Mouse (Mus musculus): ENCODE results near the gene Terb1. TPM values are rescaled to one million over a fixed set of nuclear protein-coding genes. Genes with fewer than 3 reads are reported as not detected.
A peak's percentile ranks its signal among the peaks of the same experiment; 100 is the strongest.

Terb1 gene
- total RNA-seq, 2 experiments from 2014 or later: not detected

DNA sequence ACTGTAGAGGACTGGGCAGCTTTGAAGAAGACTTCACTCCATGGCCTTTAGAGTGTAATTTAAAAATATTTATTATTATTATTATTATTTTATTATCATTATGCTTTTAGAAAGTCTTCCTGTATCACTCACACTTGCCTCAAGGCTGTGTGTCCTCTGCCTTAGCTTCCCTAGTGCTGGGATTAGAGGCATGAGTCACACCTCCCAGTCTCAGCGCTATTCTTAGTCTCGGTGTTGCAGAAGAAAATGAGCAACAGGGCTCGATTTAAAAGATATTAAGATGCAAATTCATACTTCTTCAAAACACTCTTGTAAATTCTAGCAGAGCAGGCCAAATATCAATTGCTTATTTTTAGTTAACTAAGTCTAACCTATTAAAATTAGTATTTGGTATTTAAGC is 60.9 kb downstream of the Terb1 start:
- DNase-seq: no peak

DNA sequence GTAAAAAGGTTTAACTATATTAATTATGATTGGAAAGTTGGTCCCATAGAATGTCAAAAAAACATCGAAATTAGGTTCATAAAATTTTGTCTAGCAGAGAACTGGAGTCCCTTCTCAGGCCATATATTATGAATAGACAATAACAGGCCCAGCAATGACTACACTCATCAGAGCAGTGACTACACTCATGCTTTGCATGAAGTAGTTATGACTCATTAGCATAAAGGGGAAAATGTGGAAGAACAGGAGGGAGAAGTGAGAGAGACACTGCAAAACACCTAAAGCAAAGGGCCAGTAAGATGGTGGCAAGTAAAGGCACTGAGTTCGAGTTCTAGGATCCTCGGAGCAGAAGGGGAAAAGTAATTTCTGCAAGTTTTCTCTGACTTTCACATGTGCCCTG is 63.7 kb downstream of the Terb1 start:
- no peak for DNase-seq

DNA sequence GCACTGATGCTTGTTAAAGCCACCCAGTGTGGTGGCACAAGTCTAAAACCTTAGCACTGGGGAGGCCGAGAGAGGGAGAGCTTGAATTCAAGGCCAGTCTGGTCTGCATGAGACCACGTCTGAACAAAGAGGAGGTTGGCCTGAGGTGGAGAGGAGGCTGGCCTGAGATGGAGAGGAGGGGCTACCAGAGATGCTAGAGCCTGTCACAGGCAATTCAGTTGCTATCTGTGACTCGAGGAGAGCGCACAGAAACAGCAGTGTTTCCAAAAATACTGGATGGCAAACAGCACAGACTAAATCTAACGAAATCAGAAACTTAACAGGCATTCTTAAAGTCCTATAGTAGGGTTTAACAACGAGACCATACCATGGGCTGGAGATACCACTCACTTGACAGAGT is 64.5 kb downstream of the Terb1 start:
- no peak for DNase-seq

DNA sequence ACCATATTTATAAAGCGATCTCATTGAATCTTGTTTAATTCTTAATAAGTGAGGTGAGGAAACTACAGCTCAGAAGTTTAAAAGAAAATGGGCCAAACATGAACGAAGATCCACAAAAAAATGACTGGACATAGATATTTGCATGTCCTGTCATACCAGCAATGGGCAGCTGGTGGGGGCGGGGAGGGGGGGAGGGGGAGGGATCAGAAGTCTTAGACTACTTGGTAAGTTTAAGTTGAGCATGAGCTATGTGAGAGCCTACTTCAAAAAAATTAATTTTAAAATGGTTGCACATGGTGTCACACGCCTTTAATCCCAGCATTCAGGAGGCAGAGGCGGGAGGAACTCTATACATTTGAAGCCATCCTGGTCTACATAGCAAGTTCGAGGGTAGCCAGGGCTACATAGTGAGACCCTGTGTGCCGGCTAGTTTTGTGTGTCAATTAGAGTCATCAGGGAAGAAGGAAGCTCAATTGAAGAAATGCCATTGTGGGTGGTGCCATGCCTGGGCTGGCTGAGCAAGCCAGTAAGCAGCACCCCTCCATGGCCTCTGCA is 66.5 kb downstream of the Terb1 start:
- DNase-seq: no peak

DNA sequence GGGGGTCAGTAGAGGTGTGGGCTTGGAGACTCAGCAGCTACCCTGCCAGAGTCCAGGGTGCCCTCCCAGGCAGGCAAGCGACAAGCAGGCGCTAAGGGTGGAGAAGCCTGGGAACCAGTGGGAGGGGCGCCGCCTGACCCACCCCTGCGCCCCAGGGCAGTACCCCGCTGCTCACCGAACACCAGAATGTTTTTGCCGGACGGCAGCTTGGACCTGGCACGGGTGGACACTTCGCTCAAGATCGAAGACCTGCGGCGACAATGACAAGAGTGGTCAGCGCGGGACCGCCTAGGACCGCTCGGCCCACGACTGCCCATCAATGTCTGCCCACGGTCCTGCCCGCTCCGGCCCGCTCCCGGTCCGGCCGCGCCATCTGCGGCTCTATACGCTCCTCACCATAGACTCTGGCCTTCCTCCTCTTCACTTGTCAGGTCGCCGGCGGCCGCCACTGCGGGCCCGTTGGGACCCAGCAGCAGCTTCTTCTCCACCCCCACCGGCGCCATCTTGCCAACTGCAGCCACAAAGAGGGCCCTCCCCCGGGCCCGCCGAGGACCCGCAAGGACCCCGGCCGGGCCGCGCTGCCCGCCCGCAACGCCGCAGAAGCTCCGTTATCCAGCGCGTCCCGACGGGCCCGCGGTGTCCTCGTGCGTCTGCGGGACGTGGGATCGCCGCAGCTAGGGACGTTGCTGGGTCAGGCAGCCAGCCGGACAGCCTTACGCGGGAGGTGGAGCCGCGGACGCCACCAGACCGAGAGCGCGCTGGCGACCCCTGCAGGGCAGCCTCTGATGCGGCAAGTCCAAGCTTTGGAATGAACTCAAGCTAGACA is 67.2 kb downstream of the Terb1 start, which contains the start of gene Dync1li2:
Dync1li2 (minus strand) TSS at position 749 of the 826 bp plus-strand sequence.
- DNase-seq: peak; percentile 96

DNA sequence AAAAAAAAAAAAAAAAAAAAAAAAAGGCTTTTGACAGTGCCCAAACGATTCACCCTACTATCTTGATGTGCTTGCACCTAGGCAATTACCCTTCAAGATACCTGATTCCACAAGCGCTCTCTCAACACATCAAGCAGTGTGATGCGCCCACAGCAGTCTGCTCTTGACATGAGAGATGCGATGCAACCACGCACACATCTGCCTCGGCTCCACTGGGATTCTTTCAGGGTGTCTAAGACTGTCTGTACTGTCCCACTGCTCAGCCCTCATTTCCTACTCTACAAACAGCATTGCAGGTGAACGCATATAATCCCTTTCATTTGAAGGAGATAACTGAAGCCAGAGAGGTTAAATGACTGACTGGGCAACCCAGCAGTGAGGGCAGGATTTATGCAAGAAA is 68.1 kb downstream of the Terb1 start:
- DNase-seq: no peak

DNA sequence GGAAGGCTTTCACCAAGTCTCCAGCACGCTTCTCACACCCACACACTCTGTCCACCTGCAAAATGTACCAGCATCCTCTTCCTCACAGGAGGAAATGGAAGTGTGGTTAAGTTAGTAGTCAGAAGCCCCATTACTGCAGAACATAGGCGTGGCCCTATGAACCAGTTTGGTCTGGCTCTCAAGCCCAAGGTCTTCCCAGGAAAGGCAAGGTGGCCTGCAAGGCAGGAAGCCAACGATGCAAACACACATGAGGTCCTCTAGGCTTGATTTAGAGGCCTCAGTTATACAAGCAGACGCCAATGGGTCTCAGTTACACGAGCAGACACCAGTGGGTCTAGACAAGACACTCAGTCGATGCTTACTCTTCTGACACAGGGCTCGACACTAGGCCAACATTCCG is 70.2 kb downstream of the Terb1 start:
- DNase-seq: no peak

DNA sequence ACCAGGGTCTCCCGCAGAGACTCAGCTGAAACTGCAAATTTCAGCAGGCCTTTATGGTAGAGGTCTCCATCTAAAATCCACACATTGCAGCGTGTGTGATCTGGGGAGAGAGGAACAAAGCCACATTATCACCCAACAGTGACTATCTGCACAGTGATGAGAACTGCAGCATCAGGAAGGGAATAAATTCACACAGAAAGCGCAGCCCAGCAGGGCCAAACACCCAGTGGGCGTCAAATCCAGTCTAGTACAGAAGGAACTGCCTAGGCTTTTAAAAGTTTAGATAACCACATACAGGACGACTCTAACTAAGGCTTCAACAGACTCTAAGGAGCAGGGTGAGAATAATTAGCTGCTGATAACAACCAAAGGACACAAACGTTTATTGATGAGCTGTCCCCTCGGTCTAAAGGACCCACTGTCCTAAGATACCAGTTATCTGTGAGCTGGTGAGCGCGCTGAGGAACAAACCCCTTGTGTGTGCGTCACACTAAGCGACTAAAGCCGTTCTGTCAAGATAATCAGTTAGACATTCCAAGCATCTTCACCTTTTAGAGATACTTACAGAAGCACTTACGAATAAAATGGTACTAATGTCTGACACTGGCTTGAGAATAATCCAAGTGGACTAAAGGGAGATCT is 72.1 kb downstream of the Terb1 start:
- no peak for DNase-seq

DNA sequence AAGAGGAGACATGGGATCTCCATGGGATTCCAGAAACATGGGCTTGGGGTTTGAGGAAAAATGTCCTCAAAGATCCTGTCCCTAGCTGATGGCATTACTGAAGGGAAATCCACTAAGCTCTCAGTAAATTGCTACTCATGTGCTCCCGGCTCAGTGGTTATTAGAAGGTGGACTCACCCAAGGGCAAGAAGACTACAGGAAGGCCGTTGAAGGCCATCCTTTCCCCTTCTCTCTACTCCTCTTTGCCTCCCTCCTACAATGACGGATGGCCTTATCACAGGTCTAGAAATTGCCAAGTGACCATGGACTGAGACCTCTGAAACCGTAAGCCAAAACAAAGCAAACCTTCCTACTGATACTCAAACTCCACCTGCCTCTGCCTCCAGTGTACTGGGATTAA is 73.1 kb downstream of the Terb1 start:
- DNase-seq: no peak

DNA sequence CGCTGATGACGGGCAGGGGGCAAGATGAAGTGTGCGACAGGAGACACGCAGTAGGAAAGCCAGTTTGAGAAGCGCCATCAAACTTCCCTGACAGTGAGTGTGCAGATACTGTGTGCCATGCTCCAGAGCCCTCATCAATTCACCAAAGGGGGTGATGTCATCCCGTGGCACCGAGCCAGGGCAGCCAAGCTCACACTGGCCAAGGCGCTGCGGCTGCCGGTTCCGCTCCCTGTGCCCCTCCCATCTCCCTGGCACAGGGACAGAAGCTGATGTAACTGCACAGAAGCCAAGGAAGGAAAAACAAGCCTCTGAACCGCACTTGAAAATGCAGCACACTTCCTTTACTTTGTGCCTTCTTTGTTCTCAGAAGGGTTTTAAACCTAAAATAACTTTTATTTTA is 73.7 kb downstream of the Terb1 start:
- peak; percentile 100 for DNase-seq

DNA sequence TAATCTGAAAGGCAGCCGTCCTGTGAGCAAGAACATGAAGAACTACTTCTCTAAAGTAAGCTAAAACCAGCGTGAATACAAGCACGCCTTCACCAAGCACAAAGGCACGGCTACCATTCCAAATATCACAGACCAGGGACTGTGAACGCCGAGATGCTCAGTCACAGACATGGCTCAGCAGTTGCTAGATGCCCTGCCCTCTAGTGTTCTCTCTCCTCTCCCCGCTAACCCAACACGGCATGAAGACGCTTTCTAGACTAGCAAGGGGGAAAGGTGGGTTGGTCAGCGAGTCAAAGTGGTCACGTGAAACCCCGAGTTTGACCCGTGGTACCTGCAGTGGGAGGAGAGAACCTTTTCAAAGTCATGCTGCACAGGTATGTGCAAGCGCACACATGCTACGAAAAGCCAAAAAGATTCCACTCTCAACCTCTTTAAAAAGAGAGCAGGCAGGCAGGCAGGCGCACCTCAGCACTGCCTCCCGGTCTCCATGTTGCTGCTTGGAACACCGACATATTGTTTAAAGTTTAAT is 74.8 kb downstream of the Terb1 start:
- no peak for DNase-seq

DNA sequence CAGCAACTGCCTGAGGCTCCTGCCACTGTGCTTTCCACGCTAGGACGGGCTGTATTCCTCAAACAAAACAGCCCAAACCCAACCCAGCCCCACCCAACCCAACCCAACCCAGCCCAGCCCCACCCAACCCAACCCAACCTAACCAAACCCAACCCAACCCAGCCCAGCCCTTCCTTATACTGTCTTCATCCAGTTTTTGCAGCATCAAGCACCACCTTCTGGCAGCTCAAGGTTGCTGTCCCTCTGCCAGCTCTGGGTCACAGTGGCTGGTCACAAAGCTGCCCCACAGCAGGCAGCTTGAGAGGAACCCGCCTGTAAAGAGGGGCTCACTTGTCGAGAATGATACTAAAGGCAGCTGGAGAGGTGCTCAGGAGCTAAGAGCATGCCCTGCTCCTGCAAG is 75.4 kb downstream of the Terb1 start:
- DNase-seq: peak; percentile 29

DNA sequence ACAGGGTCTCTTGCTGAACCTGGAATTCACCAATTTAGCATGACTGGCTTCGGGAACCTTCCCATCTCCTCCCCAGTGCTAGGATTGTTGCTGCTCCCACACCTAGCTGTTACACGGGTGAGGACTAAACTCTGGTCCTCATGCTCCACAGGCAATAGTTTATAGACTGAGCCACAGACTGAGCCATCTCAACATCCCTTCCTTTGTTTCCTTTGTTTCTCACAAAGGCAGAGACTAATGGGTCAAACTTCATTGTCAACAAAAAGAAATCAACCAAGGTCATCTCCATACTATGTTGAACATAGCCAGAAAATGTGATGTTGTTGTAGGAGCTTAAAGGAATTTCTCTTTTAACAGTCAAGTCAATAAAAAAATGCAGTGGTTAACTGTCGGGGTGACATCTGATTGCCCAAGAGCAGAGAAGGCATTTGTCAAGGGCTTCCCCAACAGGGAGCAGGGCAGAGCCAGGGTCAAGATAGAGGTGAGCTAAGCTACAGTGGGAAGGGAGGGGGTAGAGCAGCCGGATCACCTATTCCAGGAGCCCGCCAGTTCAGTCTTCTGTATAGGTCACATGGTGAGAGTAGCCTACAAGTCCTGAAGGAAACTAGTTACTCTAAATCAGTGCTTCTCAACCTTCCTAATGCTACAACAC is 76.4 kb downstream of the Terb1 start:
- no peak for DNase-seq

DNA sequence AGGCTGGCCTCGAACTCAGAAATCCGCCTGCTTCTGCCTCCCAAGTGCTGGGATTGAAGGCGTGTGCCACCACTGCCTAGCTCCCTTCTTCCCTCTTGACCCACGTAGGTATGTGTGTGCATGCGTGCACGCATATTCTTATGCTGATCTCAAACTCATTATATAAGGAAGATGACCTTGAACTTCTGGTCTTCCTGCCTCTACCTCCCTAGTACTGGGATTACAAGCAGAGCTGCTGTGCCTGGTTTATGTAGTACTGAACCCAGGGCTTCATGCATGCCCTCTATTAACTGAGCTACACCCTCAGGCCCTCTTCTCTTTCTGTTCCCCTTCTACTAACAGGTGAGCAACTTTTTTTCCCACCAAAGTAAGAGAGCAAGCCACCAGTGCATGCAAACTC is 77.1 kb downstream of the Terb1 start:
- no peak for DNase-seq

DNA sequence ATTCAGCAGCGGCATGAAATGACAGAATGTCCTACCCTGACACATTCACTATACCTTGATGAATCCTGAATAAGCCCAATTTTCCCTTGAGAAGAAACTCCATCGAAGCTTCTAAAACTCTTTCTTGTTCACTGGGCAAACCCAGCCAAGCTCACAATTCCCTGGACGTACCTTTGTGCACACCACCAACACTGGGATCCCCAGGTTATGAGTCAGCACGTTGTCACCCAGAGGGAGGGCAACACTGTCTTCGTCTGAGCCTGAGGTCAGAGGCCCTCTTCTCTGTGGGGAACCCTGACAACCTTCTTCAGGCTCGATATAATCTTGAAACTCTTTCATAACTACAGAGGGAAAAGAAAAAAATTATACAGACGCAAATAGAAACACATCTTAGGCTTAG is 79.5 kb downstream of the Terb1 start:
- no peak for DNase-seq

DNA sequence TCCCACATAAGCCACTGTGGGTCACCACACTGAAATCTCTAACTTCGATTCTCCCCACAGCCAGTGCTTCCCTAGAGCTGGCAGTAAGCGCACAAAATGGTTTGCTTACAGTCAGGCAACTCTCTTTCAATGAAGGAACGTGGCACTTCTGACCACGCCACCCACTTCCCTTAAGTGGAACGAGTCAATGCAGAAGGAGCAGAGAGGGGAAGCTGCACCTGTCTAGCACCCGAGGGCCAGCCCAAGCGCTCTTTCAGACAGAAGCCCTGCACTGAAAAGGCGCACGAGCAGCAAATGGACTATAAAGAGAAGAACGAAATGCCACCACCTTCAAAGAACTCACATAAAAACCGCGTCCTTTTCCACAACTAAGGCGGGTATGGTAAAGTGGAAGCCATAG is 82.0 kb downstream of the Terb1 start:
- no peak for DNase-seq

DNA sequence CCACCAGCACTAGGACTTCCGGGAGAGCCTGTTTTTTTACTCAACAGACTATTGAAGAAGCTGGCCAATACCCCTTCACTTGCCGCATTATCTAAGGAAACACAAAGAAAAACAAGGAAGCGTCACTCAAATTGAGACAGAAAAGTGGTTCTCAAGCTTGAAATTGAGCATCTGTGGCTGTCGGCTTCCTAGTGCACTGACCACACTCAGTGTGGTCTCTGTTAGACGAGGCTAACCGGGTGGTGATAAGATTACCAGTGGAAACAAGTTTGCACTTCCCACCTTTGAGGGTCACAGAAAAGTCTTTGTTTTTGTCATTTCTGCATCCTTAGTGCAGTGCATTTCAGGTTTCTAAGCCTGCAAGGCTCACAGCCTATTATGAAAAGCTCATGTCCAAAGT is 87.4 kb downstream of the Terb1 start:
- no peak for DNase-seq

DNA sequence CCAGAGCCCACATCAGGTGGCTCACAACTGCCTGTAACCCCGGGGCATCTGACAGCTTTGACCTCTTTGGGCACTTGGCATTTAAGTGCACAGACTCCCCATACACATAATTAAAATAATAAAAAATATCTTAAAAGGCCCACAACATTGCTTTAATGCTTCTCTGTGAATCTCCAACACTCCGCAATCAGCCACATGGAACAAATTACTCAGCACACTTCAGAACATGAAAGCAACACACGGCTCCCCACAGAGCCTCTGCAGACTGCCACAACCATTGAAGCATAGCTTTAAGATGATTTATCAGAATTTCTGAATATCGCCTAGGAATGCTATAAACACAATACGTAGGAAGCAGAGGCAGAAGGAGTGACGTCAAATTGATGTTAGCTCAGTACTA is 93.7 kb downstream of the Terb1 start:
- DNase-seq: no peak

DNA sequence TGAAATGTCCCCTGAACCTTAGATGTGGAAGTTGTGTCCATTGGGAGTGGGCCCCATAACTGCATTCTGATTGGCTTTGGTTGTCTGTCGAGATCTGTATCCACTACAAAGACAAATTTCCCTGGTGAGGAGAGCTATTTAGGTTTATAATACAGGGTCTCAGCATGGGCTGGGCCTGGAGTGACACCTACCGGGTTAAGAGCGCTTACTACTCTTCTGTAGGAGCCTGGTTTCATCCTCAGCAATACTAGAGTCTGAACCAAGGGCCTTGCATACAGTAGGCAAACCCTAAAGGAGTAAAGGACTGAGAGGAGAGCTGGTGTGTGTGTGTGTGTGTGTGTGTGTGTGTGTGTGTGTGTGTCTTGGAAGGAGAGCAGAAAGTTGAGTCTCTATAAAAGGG is 95.5 kb downstream of the Terb1 start:
- no peak for DNase-seq

DNA sequence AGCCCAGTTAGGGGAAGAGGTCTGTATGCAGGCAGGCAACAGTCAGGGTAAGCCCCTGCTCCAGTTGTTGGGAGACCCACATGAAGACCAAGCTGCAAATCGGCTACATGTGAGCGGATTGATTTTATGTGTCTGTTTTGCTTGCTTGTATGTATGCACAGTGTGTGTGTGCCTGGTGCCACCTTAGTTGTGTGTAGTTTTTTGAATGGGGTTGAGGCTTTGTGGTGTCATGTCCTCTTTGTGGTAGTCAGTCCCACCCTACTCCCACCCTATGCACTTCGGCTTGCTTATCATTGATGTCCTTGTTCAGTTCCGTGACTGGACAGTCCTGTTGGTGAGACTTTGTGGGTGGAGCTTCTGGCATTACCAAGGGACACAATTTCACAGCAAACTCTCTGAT is 95.9 kb downstream of the Terb1 start:
- no peak for DNase-seq

DNA sequence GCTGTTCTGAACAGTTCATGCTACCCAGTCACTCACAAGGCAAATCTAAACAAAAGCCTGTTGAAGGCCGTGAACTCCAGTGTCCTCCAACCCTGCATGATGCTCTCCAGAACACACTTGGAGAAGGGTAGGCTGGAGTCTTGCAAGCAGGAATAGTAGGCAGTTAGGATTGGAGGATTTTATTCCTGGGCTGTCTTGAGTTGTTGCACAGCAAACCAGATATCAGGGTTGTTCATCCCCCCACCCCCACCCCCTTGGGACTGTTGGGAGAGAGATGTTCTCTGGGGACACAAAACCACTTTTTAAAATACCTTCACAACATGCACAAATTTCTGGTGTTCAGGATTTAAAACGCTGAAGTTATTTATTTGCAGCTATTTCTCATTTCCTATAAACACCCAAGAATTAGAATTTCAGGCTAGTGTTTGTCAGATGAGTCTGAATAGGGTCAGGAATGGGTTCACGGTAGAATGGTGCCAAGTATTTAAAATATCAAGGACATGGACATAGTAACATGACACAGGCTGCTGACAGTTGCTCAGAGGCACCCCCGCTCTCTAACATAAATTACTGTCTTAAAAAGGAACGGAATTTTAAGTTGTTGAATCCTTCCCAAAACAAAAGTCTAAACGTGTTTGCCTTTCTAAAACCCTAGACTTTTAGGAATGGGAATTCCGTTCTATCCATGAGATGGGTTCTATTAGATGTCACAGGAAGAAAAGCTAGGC is 96.7 kb downstream of the Terb1 start:
- no peak for DNase-seq

DNA sequence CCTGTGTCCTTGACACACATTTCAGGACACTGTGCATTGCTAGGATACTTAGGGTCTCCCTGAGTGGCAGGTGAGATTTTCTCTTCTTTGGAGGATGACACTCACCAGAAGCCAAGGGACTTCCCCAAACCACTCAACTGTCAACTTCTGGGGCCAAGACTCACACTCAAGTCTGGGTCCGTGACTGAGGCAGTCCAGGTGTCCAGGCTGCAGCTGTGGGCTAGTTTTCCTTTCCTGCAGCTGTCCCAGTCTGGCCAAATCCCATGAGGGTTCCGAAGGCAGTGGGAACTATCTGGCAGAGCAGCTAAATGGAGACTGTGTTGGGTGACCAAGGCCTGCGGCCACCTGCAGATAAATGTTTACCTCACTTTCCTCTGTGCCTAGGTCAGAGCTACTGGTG is 97.7 kb downstream of the Terb1 start:
- DNase-seq: no peak

DNA sequence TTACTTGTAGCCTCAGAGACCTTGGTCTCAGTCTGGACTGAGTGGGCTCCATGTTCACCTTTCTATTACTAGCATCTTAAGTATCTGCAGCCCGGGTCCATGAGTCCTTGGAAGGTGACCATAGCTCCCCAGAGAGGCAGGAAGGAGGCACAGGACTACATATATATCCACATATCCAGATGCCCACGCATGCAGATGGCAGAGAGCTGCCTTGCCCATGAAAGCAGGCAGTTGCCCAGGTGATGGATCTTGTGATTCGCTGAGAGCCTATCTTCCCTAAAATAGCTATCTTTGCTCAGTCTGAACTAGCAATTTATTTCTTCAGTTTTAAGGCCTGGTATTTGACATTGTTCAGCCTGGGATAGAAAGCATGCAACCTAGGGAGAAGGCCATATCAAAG is 98.2 kb downstream of the Terb1 start:
- no peak for DNase-seq
